Mouse (Mus musculus) adrenal gland (tissue): ENCODE data around the gene Ankrd10.
"Not testable (repeated sequence)": the region's sequence is repeated elsewhere in the genome, so short reads cannot be mapped to it uniquely, and the experiment has no call there.

Experiments
- intact Hi-C: fragments of 180-260 bp; cut with DNase I; formaldehyde crosslinking; loops from one replicate; pipeline ENCODE4 v1.15.1; 2025
- long read RNA-seq, 2 experiments: library from polyadenylated mRNA; unstranded; transcript quantifications; one replicate each; pipeline ENCODE4 v2.0.0; 2020; ENCODE audit warnings: borderline replicate concordance in 1 of 2; ENCODE audit not compliant: insufficient replicate concordance in 1 of 2

Gene Ankrd10
- long read RNA-seq, experiment 1, full-length matches to known transcripts = 16 of 40 reads
- long read RNA-seq, experiment 1, partial matches to known transcripts = 2 of 40 reads
- long read RNA-seq, experiment 1, other reads (novel, unspliced or antisense) = 22 of 40 reads
- long read RNA-seq, experiment 2, transcript Ankrd10-201 (6 exons, 2,285 nt) = major isoform, 8 of 25 reads
- long read RNA-seq, experiment 2, partial matches to known transcripts = 1 of 25 reads
- long read RNA-seq, experiment 2, other reads (novel, unspliced or antisense) = 14 of 25 reads

GRCm38 (mm10) chr8:11635611-11636081, at the start of gene Ankrd10:
Gene Ankrd10, minus strand, starts transcription at chr8:11635757.
- intact Hi-C loops = loop anchor here (5.0 kb wide), 1 partner anchor 78 kb away; the partner anchor contains the start of gene Ing1

DNA sequence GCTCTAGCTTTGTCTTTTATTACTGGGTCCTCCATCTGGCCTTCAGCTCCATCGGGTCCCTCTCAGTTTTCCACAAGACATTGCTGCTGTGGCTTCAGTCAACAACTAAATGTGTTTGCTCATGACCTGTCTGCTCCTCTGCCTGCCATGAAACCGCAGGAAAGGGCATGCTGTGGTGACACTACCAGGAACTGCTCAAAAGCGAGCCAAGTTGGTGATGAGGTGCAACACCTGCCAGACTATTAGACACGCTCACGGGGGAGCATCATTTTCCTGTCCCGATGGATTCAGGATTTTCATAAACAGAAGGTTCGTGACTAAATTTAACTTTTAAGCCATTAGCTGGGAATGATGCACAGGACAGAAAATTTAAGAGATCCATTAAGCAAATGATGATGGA, 49.0 kb upstream of the Ankrd10 start:
- intact Hi-C loops = no loop called here

GRCm38 (mm10) chr8:11668308-11668707, 32.8 kb upstream of the Ankrd10 start:
- intact Hi-C loops = no loop called here

DNA sequence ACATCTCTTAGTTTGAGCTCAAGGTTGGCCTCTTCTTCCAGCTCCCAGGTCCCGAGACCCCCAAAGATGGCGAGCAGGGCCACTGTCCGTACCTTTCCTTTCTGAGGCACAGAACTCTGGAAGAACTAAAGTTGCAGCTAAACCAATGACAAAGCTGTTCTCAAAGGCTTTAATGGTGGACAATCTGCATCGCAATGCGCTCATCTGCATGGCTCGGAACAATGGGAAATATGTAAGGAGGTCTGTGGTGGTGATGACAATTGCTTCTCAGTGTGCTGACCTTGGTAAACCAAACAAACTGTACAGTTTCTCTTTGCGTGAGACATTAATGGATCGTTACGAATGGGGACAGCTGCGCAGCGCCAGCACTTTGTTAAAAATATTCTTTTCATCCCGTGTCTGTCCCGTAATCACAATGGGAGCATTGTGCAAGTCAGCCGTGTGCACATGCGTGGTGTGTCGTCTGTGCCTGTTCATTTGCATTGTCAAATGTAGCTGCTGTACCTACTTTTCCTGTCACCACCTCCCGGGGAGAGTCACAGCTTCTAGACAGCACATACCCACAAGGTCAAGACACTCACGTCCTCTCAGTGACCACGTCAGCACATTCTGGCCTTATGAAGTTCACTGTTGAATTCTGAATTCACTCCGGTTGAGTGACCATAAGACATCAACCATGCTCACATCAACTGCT, 30.6 kb upstream of the Ankrd10 start:
- intact Hi-C loops = not testable (repeated sequence)

- intact Hi-C loops = no loop called here
These were observed 26.4 kb upstream of the Ankrd10 start for GRCm38 (mm10) chr8:11661969-11662368.

- intact Hi-C loops = no loop called here
These were observed 14.5 kb upstream of the Ankrd10 start for GRCm38 (mm10) chr8:11650021-11650420.

DNA sequence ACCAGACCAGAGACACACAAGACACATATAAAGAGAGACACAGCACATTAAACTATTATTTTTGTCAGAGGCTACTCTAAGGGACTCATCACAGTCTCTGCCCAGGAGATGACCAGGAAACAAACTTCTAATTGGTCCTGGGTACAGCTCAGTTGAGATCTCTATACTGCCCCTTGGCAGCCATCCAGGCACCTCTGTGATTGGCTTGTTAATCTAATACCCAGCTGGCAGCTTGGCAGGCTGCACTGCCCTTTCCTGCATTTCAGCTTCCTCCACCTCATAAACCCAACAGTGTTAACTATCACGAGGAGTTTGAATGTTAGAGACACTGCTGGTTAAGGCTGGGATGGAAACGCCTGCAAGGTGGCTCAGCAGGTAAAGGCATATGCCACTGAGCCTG, 7.6 kb upstream of the Ankrd10 start:
- intact Hi-C loops = loop anchor here (5.0 kb wide), 1 partner anchor 49 kb away; no protein-coding TSS in a partner anchor

DNA sequence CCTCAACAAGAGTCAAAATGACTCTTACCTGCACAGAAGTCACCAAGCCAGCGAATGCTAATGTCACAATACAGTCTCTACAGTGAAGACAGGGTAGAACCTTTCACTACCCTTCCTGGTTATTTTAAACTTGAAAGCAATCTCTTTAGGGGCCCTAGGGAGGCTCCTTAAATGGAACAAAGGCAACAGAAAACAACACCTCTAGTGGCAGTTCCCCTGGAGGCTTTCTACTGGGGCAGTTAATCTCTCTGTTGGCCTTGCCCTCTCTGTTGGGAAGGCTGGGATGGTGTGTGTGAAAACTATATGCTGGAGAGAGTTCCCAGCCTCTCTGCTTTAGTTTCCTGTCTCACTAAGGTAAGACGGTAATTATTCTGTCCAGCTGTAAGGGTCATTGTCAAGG, 5.0 kb upstream of the Ankrd10 start:
- intact Hi-C loops = loop anchor here (5.0 kb wide), 1 partner anchor 52 kb away; no protein-coding TSS in a partner anchor

DNA sequence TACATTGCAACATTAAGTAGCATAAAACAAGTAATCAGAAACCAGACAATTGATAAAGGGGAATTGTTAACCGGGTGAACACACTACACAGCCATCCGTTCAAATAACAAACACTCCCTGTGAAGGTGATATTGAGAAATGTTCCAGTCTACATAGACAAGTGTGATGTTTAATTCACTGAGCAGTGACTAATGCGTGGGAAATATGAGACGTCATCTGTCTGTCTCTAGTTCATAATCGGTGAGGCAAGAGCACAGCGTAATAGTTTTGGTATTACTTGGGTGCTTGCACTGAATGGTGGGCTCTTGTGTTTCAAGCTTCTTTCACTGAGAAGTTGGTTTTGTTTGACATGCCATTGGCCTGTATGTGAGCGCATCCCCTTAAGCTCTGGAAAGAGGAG, 2.0 kb upstream of the Ankrd10 start:
- intact Hi-C loops = loop anchor here (5.0 kb wide), 1 partner anchor 80 kb away; the partner anchor contains the start of gene Ing1

DNA sequence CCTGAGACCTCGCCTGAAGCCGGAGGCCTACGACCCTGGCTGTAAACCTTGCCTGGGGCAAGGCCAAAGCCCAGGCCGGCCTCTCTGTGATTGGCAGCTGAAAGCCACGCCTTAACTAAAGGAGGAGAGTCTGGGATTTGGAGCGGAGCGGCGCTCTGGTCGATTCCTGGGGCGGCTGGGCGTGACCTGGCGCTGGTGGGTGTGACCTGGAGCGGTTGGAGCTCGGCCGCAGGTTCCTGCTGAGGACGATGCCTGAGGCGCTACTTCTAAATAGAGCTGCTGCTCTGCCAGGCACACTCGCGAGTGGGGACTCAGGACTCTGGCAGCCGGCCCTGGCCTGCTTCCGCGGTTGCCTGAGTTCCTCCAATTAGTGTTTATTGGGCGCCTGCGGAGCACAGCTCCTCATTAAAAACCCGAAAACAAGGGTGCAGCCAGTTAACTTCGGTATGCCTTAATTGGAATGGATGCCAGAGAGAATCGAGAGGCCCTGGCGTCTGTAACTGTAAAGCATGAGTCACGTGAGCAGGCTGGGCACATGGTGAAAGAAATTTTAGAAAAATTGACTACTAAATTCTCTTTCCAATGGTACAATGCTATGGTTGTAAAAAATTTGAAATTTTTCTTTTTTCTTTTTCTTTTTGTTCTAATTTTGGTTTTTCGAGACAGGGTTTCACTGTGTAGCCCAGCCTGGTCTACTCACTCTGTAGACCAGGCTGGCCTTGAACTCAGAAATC, 934 bp upstream of the Ankrd10 start:
- intact Hi-C loops = loop anchor here (5.0 kb wide), 1 partner anchor 79 kb away; the partner anchor contains the start of gene Ing1

DNA sequence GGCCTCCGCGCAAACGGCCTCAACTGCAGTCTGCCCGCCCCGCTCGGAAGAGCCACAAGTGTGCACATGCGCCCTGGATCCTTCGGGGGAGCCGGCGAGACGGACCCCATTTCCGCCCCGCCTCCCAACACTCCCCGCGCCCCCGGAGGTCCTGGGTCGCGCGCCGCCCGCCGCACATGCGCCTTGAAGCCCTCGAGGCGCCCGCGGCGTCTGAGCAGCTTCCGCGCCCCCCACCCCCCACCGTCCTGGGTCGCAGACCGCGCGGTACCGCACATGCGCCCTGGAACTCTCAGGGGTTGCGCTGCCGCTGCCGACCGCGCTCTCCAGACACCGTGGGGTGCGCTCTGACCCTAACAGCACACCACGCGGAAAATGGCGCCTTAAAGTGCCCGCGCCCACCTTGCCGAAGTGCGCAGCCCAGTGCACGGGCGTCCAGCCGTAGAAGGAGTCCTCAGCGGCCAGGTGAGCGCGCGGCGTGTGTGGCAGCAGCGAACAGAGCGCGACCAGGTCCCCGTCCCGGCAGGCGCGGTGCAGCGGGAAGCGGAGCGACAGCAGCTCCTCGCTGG, 462 bp downstream of the Ankrd10 start:
- intact Hi-C loops = loop anchor here (5.0 kb wide), 1 partner anchor 78 kb away; the partner anchor contains the start of gene Ing1

DNA sequence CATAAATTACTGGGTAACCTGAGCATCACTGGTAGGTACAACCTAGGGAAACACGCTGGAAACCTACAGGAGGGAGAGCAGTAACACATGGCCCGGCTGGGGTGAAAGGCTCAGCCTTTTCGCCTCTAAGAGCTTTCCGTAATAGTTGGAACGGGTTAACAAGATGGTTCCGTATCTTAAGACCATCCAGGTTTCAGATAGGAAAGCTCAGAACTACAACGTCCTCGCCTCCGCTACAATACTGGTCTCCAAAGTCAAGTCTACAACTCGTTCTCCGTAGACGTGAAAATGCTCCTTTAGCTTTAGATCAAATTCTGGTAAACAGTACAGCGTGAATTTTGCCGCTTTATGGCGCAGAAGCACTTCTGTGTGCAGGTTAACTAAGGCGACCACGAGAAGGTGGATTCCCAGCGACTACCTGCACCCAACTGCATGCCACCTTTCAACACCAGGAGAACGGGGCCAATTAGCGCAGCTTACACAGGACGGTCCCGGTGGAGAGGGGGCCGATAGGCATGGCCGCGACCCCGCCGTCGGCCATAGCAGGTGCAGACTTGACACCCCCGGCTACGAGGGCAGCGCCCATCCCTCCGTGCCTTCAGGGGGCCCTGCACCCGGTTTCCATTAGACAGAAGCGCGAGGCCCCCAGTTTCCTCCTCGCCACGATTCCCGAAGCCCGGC, 1.1 kb downstream of the Ankrd10 start:
- intact Hi-C loops = loop anchor here (5.0 kb wide), 1 partner anchor 77 kb away; the partner anchor contains the start of gene Ing1

- intact Hi-C loops = no loop called here
These were observed 2.1 kb downstream of the Ankrd10 start for GRCm38 (mm10) chr8:11633414-11633813.

DNA sequence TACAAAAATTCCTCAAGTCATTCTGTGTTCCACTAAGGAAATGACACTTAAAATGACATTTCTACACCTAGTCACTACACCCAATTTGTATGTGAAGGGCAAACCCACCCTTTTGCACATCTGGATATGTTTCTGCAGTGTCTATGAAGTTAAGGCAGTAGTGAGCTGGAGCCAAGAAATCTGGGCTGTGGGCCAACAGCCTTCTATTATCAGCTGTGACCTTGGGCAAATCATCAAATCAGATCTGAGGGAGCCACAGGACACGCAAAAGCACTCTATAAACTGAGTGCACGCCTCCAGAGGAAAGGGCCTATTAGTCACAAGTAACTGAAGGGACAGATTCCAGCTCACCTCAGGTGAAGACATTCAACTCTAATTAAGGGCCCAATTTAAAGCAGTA, 3.2 kb downstream of the Ankrd10 start:
- intact Hi-C loops = no loop called here

DNA sequence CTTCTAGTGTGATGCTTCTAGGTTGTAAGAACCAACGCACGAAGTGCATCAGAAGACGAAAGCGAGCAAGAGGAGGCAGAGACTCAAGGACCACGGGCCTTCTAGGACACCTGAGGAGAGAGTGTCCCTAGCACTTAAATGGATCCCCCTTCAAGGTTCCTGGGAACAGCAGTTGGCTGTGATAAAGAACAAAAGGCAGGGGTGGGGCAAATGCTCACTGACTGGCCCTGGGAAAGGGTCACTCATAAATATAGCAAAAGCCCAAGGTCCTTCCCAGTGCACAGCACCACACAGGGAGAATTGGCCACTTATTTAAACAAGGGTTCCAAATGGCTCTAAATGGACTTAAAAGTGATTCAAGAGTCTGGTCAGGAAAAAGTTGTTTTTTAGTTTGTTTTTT, 6.4 kb downstream of the Ankrd10 start:
- intact Hi-C loops = no loop called here

GRCm38 (mm10) chr8:11628506-11629132, 6.9 kb downstream of the Ankrd10 start:
- intact Hi-C loops = no loop called here

GRCm38 (mm10) chr8:11627717-11628116, 7.8 kb downstream of the Ankrd10 start:
- intact Hi-C loops = no loop called here

DNA sequence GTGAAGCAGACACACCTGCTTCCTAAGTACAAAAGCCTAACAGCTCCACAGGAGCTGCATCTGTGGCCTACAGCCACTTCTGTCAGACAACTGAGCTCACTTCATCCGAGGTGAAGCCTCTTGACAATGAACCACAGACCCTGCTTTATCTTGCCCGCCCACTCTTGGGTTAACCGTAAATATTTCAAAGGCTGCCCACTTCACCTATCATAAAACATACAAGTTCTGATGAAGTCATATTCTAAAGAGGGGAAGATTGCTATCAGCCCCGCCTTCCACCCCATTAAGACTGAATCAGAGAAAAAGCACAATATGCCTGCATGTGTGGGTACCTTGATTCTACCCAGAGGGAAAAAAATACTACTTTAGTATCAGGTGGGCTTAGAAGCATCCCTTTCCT, 10.5 kb downstream of the Ankrd10 start:
- intact Hi-C loops = no loop called here

DNA sequence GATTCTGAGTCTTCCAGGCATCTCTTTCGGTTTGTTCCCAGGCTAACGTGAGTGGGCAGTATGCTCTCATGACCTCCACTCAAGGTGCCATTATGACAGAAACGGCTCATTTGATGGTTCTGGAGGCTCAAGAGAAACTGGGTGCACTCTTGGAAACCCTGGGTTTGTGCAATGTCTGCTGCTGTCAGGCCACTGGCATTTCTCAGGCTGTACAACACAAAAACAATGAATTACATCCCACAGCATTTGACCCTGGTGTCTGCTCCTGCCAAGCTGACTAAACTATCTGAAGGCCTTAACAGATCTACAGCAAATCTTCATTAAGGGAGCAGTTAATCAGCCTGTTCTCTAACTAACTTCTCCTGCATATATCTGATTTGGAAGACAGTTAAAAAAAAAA, 16.5 kb downstream of the Ankrd10 start:
- intact Hi-C loops = loop anchor here (5.0 kb wide), 1 partner anchor 67 kb away; the partner anchor contains the start of gene Cars2

GRCm38 (mm10) chr8:11618063-11618462, 17.5 kb downstream of the Ankrd10 start:
- intact Hi-C loops = loop anchor here (5.0 kb wide), 1 partner anchor 66 kb away; the partner anchor contains the start of gene Cars2
